Mouse (Mus musculus) hindbrain, embryonic 16.5 days (tissue): Measurements from ENCODE around the gene Isl1. TPM values are rescaled to one million over a fixed set of nuclear protein-coding genes. Genes with fewer than 3 reads are reported as not detected.

Experiments used
- ATAC-seq: fragments of 200-750 bp; cut with Nextera tagmentation; 2 replicates; pipeline ENCODE4 v1.8.0; 2017; ENCODE audit warnings: moderate TSS enrichment, moderate library complexity
- H3K27ac ChIP-seq: fragments of 300-500 bp; sonication (generic); 2 replicates; pipeline ENCODE4 v1.5.1; 2014; ENCODE audit warnings: low read depth, mild to moderate bottlenecking, control low read depth, low read length, moderate library complexity
- H3K27me3 ChIP-seq: fragments of 300-500 bp; sonication (generic); replicated peaks from 2 replicates; pipeline ENCODE4 v1.6.1; 2014; ENCODE audit warnings: low read length; ENCODE audit not compliant: control insufficient read depth, insufficient read depth
- H3K36me3 ChIP-seq: fragments of 300-500 bp; sonication (generic); 2 replicates; pipeline ENCODE4 v1.6.1; 2014; ENCODE audit warnings: mild to moderate bottlenecking, low read length, moderate library complexity, mixed read lengths; ENCODE audit not compliant: control insufficient read depth, insufficient read depth
- H3K4me1 ChIP-seq: fragments of 300-500 bp; sonication (generic); 2 replicates; pipeline ENCODE4 v1.6.1; 2014; ENCODE audit warnings: low read depth, low read length; ENCODE audit not compliant: control insufficient read depth, insufficient read depth
- H3K4me2 ChIP-seq: fragments of 300-500 bp; sonication (generic); 2 replicates; pipeline ENCODE4 v1.6.1; 2014; ENCODE audit warnings: mild to moderate bottlenecking, low read length, control low read depth, moderate library complexity
- H3K4me3 ChIP-seq: fragments of 300-500 bp; sonication (generic); 2 replicates; pipeline ENCODE4 v1.5.1; 2014; ENCODE audit warnings: mild to moderate bottlenecking, low read length, control low read depth, moderate library complexity
- H3K9ac ChIP-seq: fragments of 300-500 bp; sonication (generic); 2 replicates; pipeline ENCODE4 v1.6.1; 2014; ENCODE audit warnings: low read depth, mild to moderate bottlenecking, control low read depth, low read length, moderate library complexity
- H3K9me3 ChIP-seq: fragments of 300-500 bp; sonication (generic); 2 replicates; pipeline ENCODE4 v1.6.1; 2014; ENCODE audit warnings: mild to moderate bottlenecking, low read length, moderate library complexity; ENCODE audit not compliant: control insufficient read depth
- WGBS: fragments of 180-500 bp; shearing (Covaris S2); extraction: QIAGEN DNeasy Blood & Tissue Kit; methylation state at CpG from one replicate; pipeline ENCODE4 v1.1.7; 2014; 5-methylcytosine and 5-hydroxymethylcytosine counted together
- polyA plus RNA-seq: library from polyadenylated mRNA; unstranded; fragments of >200 nt; fragmentation: Nextera tagmentation; extraction: Ambion mirVana; gene quantifications from 2 replicates; pipeline ENCODE4 v1.2.1, GENCODE M21; 2015

The Isl1 gene
- polyA plus RNA-seq, 1 experiment from 2014 or later, result 14.6 TPM

DNA sequence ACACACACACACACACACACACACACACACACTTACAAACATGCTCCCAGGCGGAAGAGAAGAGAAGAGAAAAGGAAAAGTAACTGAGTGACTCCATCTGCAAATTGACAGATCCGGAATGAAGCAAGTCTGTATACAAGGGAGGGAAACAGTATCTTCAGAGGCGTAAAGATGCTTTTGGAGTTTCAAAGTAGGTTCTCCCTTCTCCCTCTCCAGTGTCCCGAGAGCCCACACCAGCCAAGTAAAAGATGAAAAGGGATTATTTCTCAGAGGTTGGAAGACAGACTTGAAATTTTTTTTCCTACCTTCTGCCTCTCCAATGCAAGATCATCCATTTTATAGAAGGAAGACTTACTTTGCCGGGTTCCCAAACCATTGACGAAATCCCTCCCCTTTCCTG lies 2.9 kb downstream of the Isl1 start:
- no peak overlapping the region for H3K27ac ChIP-seq
- 4% methylated on average over 6 of the region's 6 CpGs for WGBS
- no peak for ATAC-seq

GRCm38 (mm10) chr13:116305721-116306120 lies 3.8 kb downstream of the Isl1 start:
- Histone ChIP-seq H3K27me3 (peaks cover 62% of the 10 kb centered on the region), H3K4me3 (no peak overlapping the region), H3K4me1 (peaks cover 5% of the 10 kb centered on the region), H3K36me3 (no peaks in the 10 kb centered on the region), H3K9me3 (no peaks in the 10 kb centered on the region), H3K4me2 (no peak overlapping the region), H3K9ac (no peak overlapping the region), H3K27ac (no peak overlapping the region)
- ATAC-seq, result no peak
- WGBS, result 8% methylated on average over 2 of the region's 2 CpGs

More for the DNA sequence above, 2.9 kb downstream of the Isl1 start:
- Histone ChIP-seq H3K36me3 (no peaks in the 10 kb centered on the region), H3K9me3 (no peaks in the 10 kb centered on the region), H3K9ac (no peak overlapping the region), H3K4me3 (no peak overlapping the region), H3K4me1 (peaks cover 5% of the 10 kb centered on the region), H3K27me3 (peaks cover 61% of the 10 kb centered on the region), H3K4me2 (no peak overlapping the region)

- H3K4me2 ChIP-seq, result no peak overlapping the region
- H3K9me3 ChIP-seq, result no peaks in the 10 kb centered on the region
- no peak overlapping the region for H3K27ac ChIP-seq
- H3K36me3 ChIP-seq, result no peaks in the 10 kb centered on the region
- H3K9ac ChIP-seq, result no peak overlapping the region
- peaks cover 63% of the 10 kb centered on the region for H3K27me3 ChIP-seq
- no peak for ATAC-seq
- peaks cover 3% of the 10 kb centered on the region for H3K4me1 ChIP-seq
- H3K4me3 ChIP-seq, result no peak overlapping the region
- WGBS, result under 1% methylated on average over 25 of the region's 25 CpGs
Measured at GRCm38 (mm10) chr13:116304713-116305470, 4.6 kb downstream of the Isl1 start.

- Histone ChIP-seq H3K4me3 (no peak overlapping the region), H3K9me3 (no peaks in the 10 kb centered on the region), H3K36me3 (no peaks in the 10 kb centered on the region), H3K27me3 (peaks cover 60% of the 10 kb centered on the region), H3K4me2 (no peak overlapping the region), H3K4me1 (no peaks in the 10 kb centered on the region), H3K9ac (no peak overlapping the region), H3K27ac (no peak overlapping the region)
- WGBS, result 4% methylated on average over 6 of the region's 6 CpGs
- no peak for ATAC-seq
Measured at GRCm38 (mm10) chr13:116303766-116304165, 5.7 kb downstream of the Isl1 start.

- WGBS, result 5% methylated on average over 15 of the region's 15 CpGs
- ATAC-seq, result no peak
- Histone ChIP-seq H3K9ac (no peak overlapping the region), H3K4me1 (no peaks in the 10 kb centered on the region), H3K4me3 (no peak overlapping the region), H3K27me3 (peaks cover 61% of the 10 kb centered on the region), H3K4me2 (no peak overlapping the region), H3K36me3 (no peaks in the 10 kb centered on the region), H3K9me3 (no peaks in the 10 kb centered on the region), H3K27ac (no peak overlapping the region)
Measured at GRCm38 (mm10) chr13:116302861-116303260, 6.6 kb downstream of the Isl1 start.

DNA sequence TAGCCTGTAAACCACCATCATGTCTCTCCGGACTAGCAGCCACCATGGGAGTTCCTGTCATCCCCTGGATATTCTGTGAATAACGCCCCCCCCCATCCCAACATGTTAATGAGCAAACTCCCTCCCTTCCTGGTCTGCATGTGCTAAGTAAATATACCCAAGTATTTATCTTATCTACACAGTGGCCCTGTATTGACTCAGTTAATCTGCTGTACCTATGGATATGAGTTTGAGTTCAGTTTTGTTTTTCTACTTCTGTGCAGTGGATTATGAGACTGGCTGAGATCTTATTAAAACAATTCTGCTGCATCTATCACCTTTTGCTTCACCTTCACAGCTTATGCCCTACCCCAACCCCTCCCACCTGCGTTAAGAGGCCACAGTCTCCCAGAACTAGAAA lies 7.8 kb downstream of the Isl1 start:
- peaks cover 64% of the 10 kb centered on the region for H3K27me3 ChIP-seq
- H3K4me3 ChIP-seq, result no peak overlapping the region
- no peaks in the 10 kb centered on the region for H3K4me1 ChIP-seq
- H3K27ac ChIP-seq, result no peak overlapping the region
- H3K9ac ChIP-seq, result no peak overlapping the region
- H3K36me3 ChIP-seq, result no peaks in the 10 kb centered on the region
- H3K9me3 ChIP-seq, result no peaks in the 10 kb centered on the region
- ATAC-seq, result no peak
- WGBS, result 7% methylated on average over 3 of the region's 3 CpGs
- no peak overlapping the region for H3K4me2 ChIP-seq

- H3K9me3 ChIP-seq, result no peaks in the 10 kb centered on the region
- no peak overlapping the region for H3K4me2 ChIP-seq
- H3K9ac ChIP-seq, result no peak overlapping the region
- ATAC-seq, result no peak
- H3K27me3 ChIP-seq, result peaks cover 61% of the 10 kb centered on the region
- no peak overlapping the region for H3K4me3 ChIP-seq
- WGBS, result 3% methylated on average over 7 of the region's 7 CpGs
- no peak overlapping the region for H3K27ac ChIP-seq
- H3K36me3 ChIP-seq, result no peaks in the 10 kb centered on the region
- no peaks in the 10 kb centered on the region for H3K4me1 ChIP-seq
Measured at GRCm38 (mm10) chr13:116299241-116299640, 10.2 kb downstream of the Isl1 start.

GRCm38 (mm10) chr13:116298641-116299170 lies 10.8 kb downstream of the Isl1 start:
- no peak overlapping the region for H3K9ac ChIP-seq
- no peaks in the 10 kb centered on the region for H3K9me3 ChIP-seq
- H3K4me3 ChIP-seq, result no peak overlapping the region
- no peaks in the 10 kb centered on the region; the same call in 1 of the 2 replicates for H3K4me1 ChIP-seq
- H3K27ac ChIP-seq, result no peak overlapping the region
- 4% methylated on average over 13 of the region's 13 CpGs for WGBS
- no peak for ATAC-seq
- peaks cover 59% of the 10 kb centered on the region for H3K27me3 ChIP-seq
- no peak overlapping the region for H3K4me2 ChIP-seq
- no peaks in the 10 kb centered on the region for H3K36me3 ChIP-seq

DNA sequence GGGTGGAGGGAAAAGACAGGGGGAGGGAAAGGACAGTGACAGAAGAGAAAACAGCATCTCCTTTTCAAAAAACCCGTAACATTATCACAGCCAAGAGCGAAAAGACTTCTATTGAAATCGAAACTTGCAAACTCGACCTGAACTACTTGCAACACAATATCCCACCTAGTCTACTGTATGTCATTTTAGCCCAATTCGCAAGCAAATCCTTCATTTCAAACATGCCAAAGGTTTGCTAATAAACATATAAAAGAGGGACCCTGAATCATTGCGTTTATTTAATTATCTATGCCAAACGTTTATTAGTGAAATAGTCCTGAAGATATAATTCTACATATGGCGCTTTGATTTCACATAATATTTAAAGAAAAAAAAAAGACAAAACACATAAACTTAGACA lies 11.5 kb downstream of the Isl1 start:
- no peak overlapping the region for H3K9ac ChIP-seq
- 2% methylated on average over 8 of the region's 8 CpGs for WGBS

More for the DNA sequence above, 11.5 kb downstream of the Isl1 start:
- H3K36me3 ChIP-seq, result no peaks in the 10 kb centered on the region
- no peak overlapping the region for H3K27ac ChIP-seq
- no peaks in the 10 kb centered on the region for H3K9me3 ChIP-seq
- ATAC-seq, result no peak
- peaks cover 60% of the 10 kb centered on the region for H3K27me3 ChIP-seq
- H3K4me1 ChIP-seq, result no peaks in the 10 kb centered on the region; the same call in 1 of the 2 replicates
- H3K4me2 ChIP-seq, result no peak overlapping the region
- no peak overlapping the region for H3K4me3 ChIP-seq
